Mouse (Mus musculus) E14TG2a.4 (cell line): ENCODE measurements at regions not wholly inside any gene's neighbourhood (a gene's known extent, or its start where the extent isn't known, plus 50 kb on each side); places are given as distances from the start of the nearest gene placed in this dataset.

Experiments used
- CTCF ChIP-seq: conservative IDR thresholded peaks from 2 replicates; pipeline ENCODE4 v1.5.1; 2014; ENCODE audit warnings: low read length
- NANOG ChIP-seq: IDR thresholded peaks from 2 replicates; pipeline ENCODE4 v1.6.1; 2014; ENCODE audit warnings: borderline replicate concordance, low read length, mixed read lengths

DNA sequence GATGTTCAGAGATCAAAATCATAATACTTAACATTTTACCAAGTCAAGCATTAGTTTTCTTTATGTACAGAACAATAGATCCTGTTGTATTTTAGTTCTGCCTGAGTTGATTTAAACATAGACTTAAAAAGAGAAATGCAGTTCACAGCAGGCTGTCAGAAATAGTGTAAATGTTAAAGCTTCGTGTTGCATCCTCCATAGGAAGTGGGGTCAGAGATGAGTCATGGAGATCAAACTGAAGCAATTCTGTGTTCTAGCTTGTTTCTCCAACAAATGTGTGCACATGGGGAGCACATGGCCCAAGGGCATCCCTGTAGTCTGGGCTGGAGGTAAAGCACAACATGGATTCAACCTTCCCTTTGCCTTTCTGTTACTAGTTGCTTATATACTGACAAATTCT lies 1713.5 kb downstream of the Stim2 start:
- no peak for TF ChIP-seq CTCF
- no peak for TF ChIP-seq NANOG
